ENCODE assay signal across 9 mouse cellular contexts in the genomic region with DNA sequence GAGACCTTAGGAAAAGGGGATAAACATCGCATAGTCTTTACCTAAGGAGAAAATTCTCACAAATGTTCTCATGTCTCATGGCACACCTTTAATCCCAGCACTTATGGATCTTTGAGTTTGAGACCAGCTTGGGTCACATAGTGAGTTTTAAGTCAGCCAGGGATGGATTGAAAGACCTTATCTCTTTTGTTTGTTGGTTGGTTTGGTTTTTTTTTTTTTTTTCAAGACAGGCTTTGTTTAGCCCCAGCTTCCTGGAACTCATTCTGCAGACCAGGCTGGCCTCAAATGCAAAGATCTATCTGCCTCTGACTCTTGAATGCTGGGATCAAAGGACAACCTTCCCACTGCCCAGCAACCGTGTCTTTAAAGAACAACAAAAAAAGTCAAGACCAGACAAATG. TPM values are rescaled to one million over a fixed set of nuclear protein-coding genes. Genes with fewer than 3 reads are reported as not detected.
DNase-seq lines count a peak whose midpoint lies in the region; ATAC-seq and TF ChIP-seq lines count a peak whose summit lies in the region.
"Had no signal": no experiment of that assay in that cellular context is flagged by ENCODE, and none has a peak within 500 bp of the region (broad histone marks: within the 10 kb centered on the region; RNA-seq: fewer than 3 reads in every experiment).

No protein-coding gene starts in this region.

- H3K36me3 ChIP-seq in heart, embryonic 14.5 days (ENCODE audit: control insufficient read depth, insufficient read depth, low read length), result peaks cover 6% of the 10 kb centered on the region; the same call in 1 of the 2 replicates
- no peaks in the 10 kb centered on the region for H3K36me3 ChIP-seq in intestine, postnatal 0 days (ENCODE audit: control insufficient read depth, insufficient read depth)
- no peaks in the 10 kb centered on the region for H3K36me3 ChIP-seq in midbrain, postnatal 0 days (ENCODE audit: insufficient read depth, low read length)

- no peaks in the 10 kb centered on the region for H3K9me3 ChIP-seq in heart, embryonic 14.5 days (ENCODE audit: control insufficient read depth, low read length)
- H3K9me3 ChIP-seq in intestine, postnatal 0 days (ENCODE audit: control insufficient read depth), result no peaks in the 10 kb centered on the region
- H3K9me3 ChIP-seq in midbrain, postnatal 0 days (ENCODE audit: low read length), result no peaks in the 10 kb centered on the region

- no peaks in the 10 kb centered on the region for H3K27me3 ChIP-seq in heart, embryonic 14.5 days (ENCODE audit: control insufficient read depth, insufficient read depth, low read length)
- no peaks in the 10 kb centered on the region for H3K27me3 ChIP-seq in intestine, postnatal 0 days (replicated peaks; ENCODE audit: control insufficient read depth, insufficient read depth, low read length)
- H3K27me3 ChIP-seq in midbrain, postnatal 0 days (ENCODE audit: insufficient read depth, low read length), result no peaks in the 10 kb centered on the region

- H3K27ac ChIP-seq in heart, embryonic 14.5 days (replicated peaks in 1 of 2; ENCODE audit: control insufficient read depth in 1 of 2, insufficient read depth in 1 of 2, low read depth in 2 of 2, low read length in 2 of 2), result peak overlapping the region in 1 of 2 experiments; percentile 72; a peak in 1 of 4 replicates
- no peak overlapping the region for H3K27ac ChIP-seq in cortical plate, adult 2 months (ENCODE audit: insufficient read depth, low read length)
- H3K27ac ChIP-seq in intestine, postnatal 0 days (ENCODE audit: low read depth, low read length), result peak overlapping the region; percentile 96
- H3K27ac ChIP-seq in midbrain, postnatal 0 days (ENCODE audit: low read depth, low read length), result peak overlapping the region; percentile 82

- no peak for DNase-seq in heart, postnatal 14 days
- DNase-seq in midbrain, postnatal 0 days (ENCODE audit: low spot score), result no peak
- no peak for DNase-seq in frontal cortex, postnatal 36 days (ENCODE audit: low spot score in 2 of 2)
- DNase-seq in lung, postnatal 4 days, result no peak
- no peak for DNase-seq in frontal cortex, postnatal 25 days (ENCODE audit: low spot score in 2 of 2)
- DNase-seq: right cerebral cortex, postnatal 4 days had no signal

- H3K4me1 ChIP-seq in heart, embryonic 14.5 days (ENCODE audit: control insufficient read depth in 2 of 2, insufficient read depth in 2 of 2, low read length in 2 of 2), result peaks cover 5 to 25% of the 10 kb centered on the region in 2 experiments
- peaks cover 2% of the 10 kb centered on the region for H3K4me1 ChIP-seq in cortical plate, adult 2 months (ENCODE audit: control insufficient read depth, insufficient read depth, low read length)
- no peaks in the 10 kb centered on the region for H3K4me1 ChIP-seq in intestine, postnatal 0 days (replicated peaks; ENCODE audit: control insufficient read depth, insufficient read depth, low read length)
- peaks cover 14% of the 10 kb centered on the region for H3K4me1 ChIP-seq in midbrain, postnatal 0 days (ENCODE audit: insufficient read depth, low read length)

- no peak for ATAC-seq in heart, embryonic 14.5 days (ENCODE audit: insufficient number of reproducible peaks, insufficient read depth, low FRiP score, low read depth)
- ATAC-seq in intestine, postnatal 0 days, result peak; percentile 26; the same call in 1 of the 2 replicates
- no peak for ATAC-seq in midbrain, postnatal 0 days (ENCODE audit: low FRiP score)

- peak overlapping the region in 1 of 2 experiments; percentile 92; a peak in 3 of 4 replicates for H3K4me3 ChIP-seq in heart, embryonic 14.5 days (ENCODE audit: control insufficient read depth in 1 of 2, insufficient read depth in 1 of 2, low read depth in 1 of 2, low read length in 2 of 2)
- H3K4me3 ChIP-seq in cortical plate, adult 2 months (ENCODE audit: insufficient read depth, low read length), result peak overlapping the region; percentile 84
- peak overlapping the region; percentile 98 for H3K4me3 ChIP-seq in intestine, postnatal 0 days (ENCODE audit: low read depth, low read length)
- H3K4me3 ChIP-seq in midbrain, postnatal 0 days (ENCODE audit: low read depth, low read length), result peak overlapping the region; percentile 98

- H3K9ac ChIP-seq in heart, embryonic 14.5 days (ENCODE audit: low read length), result peak overlapping the region; percentile 98; the same call in 1 of the 2 replicates
- H3K9ac ChIP-seq in intestine, postnatal 0 days (ENCODE audit: low read depth, low read length), result peak overlapping the region; percentile 99; the same call in 1 of the 2 replicates
- peak overlapping the region; percentile 95 for H3K9ac ChIP-seq in midbrain, postnatal 0 days (replicated peaks; ENCODE audit: low read length, poor library complexity, severe bottlenecking)

- peak overlapping the region; percentile 78 for H3K4me2 ChIP-seq in heart, embryonic 14.5 days (ENCODE audit: low read length)
- peak overlapping the region; percentile 75 for H3K4me2 ChIP-seq in intestine, postnatal 0 days (replicated peaks; ENCODE audit: low read depth)
- peak overlapping the region; percentile 74 for H3K4me2 ChIP-seq in midbrain, postnatal 0 days (ENCODE audit: low read depth, low read length, poor library complexity, severe bottlenecking)

- intact Hi-C loops in heart, postnatal 14 days (cut with DNase I), result loop anchor here (5.0 kb wide), 2 partner anchors 49 to 194 kb away; partner anchors contain the start of genes Asl, Crcp and Rabgef1

- WGBS in heart, embryonic 14.5 days, result 46% methylated on average over 2 of the region's 2 CpGs
- 44% methylated on average over 2 of the region's 2 CpGs for WGBS in intestine, postnatal 0 days
- 50% methylated on average over 2 of the region's 2 CpGs for WGBS in midbrain, postnatal 0 days

- TF ChIP-seq CTCF in cortical plate, adult 2 months (IDR thresholded peaks at IDR 0.05; ENCODE audit: extremely low read depth, insufficient read depth, low read length), result no peak
- TF ChIP-seq CTCF in intestine, postnatal 0 days (IDR thresholded peaks at IDR 0.05; ENCODE audit: low read depth), result no peak
- no peak for TF ChIP-seq CTCF in midbrain, postnatal 0 days (IDR thresholded peaks at IDR 0.05)

- no peak for TF ChIP-seq POLR2A in cortical plate, adult 2 months (IDR thresholded peaks at IDR 0.05; ENCODE audit: extremely low read depth, insufficient read depth, low read length)

RNA-seq across cellular contexts. Expression of gene Tmem248, which starts 4.4 kb away (rescaled TPM):
- polyA plus RNA-seq in heart, embryonic 14.5 days (2014; fragmentation: Nextera tagmentation; extraction: Ambion mirVana), result 30.7 and 31.0 TPM in 2 replicates
- total RNA-seq in heart, postnatal 14 days (2021), result 10 to 100 TPM; 31.7 to 33.0 TPM
- 31.4 and 32.0 TPM in 2 replicates for polyA plus RNA-seq in cortical plate, adult 2 months (2012; rRNA removed)
- 45.7 and 47.0 TPM in 2 replicates for polyA plus RNA-seq in intestine, postnatal 0 days (2015; fragmentation: Nextera tagmentation; extraction: Ambion mirVana)
- total RNA-seq in midbrain, postnatal 0 days (2014; rRNA removed), result 46.9 and 50.1 TPM in 2 replicates
- 28.6 and 31.6 TPM in 2 replicates for polyA plus RNA-seq in midbrain, postnatal 0 days (2015; fragmentation: Nextera tagmentation; extraction: Ambion mirVana)

RNA-seq across cellular contexts. Expression of gene Sbds, which starts 34.0 kb away (rescaled TPM):
- polyA plus RNA-seq in heart, embryonic 14.5 days (2014; fragmentation: Nextera tagmentation; extraction: Ambion mirVana), result 48.2 and 52.4 TPM in 2 replicates
- total RNA-seq in heart, postnatal 14 days (2021), result 10 to 100 TPM; 39.9 to 45.4 TPM
- polyA plus RNA-seq in cortical plate, adult 2 months (2012; rRNA removed), result 94.9 and 101 TPM in 2 replicates
- 97.7 and 105 TPM in 2 replicates for polyA plus RNA-seq in intestine, postnatal 0 days (2015; fragmentation: Nextera tagmentation; extraction: Ambion mirVana)
- 16.6 and 20.3 TPM in 2 replicates for total RNA-seq in midbrain, postnatal 0 days (2014; rRNA removed)
- 39.8 and 46.4 TPM in 2 replicates for polyA plus RNA-seq in midbrain, postnatal 0 days (2015; fragmentation: Nextera tagmentation; extraction: Ambion mirVana)

RNA-seq across cellular contexts. Expression of gene Tyw1, which starts 34.1 kb away (rescaled TPM):
- polyA plus RNA-seq in heart, embryonic 14.5 days (2014; fragmentation: Nextera tagmentation; extraction: Ambion mirVana), result 16.5 and 17.3 TPM in 2 replicates
- total RNA-seq in heart, postnatal 14 days (2021), result 1 to 10 TPM; 8.3 to 9.3 TPM
- 14.5 and 14.6 TPM in 2 replicates for polyA plus RNA-seq in cortical plate, adult 2 months (2012; rRNA removed)
- polyA plus RNA-seq in intestine, postnatal 0 days (2015; fragmentation: Nextera tagmentation; extraction: Ambion mirVana), result 12.0 and 15.0 TPM in 2 replicates
- 18.3 and 21.3 TPM in 2 replicates for total RNA-seq in midbrain, postnatal 0 days (2014; rRNA removed)
- 16.3 and 18.0 TPM in 2 replicates for polyA plus RNA-seq in midbrain, postnatal 0 days (2015; fragmentation: Nextera tagmentation; extraction: Ambion mirVana)

RNA-seq across cellular contexts. Expression of gene Rabgef1, which starts 49.7 kb away (rescaled TPM):
- 16.5 and 17.9 TPM in 2 replicates for polyA plus RNA-seq in heart, embryonic 14.5 days (2014; fragmentation: Nextera tagmentation; extraction: Ambion mirVana)
- 10 to 100 TPM; 17.8 to 20.8 TPM for total RNA-seq in heart, postnatal 14 days (2021)
- polyA plus RNA-seq in cortical plate, adult 2 months (2012; rRNA removed), result 38.5 and 43.6 TPM in 2 replicates
- 21.1 and 21.9 TPM in 2 replicates for polyA plus RNA-seq in intestine, postnatal 0 days (2015; fragmentation: Nextera tagmentation; extraction: Ambion mirVana)
- total RNA-seq in midbrain, postnatal 0 days (2014; rRNA removed), result 15.5 and 24.2 TPM in 2 replicates
- 31.3 and 34.1 TPM in 2 replicates for polyA plus RNA-seq in midbrain, postnatal 0 days (2015; fragmentation: Nextera tagmentation; extraction: Ambion mirVana)
